Mouse (Mus musculus) intestine, embryonic 14.5 days (tissue): ENCODE results near the gene Thtpa. TPM values are rescaled to one million over a fixed set of nuclear protein-coding genes. Genes with fewer than 3 reads are reported as not detected.

Experiments
- ATAC-seq: fragments of 200-750 bp; cut with Nextera tagmentation; replicated peaks from 2 replicates; pipeline ENCODE4 v1.8.0; 2017; ENCODE audit warnings: low read depth, moderate number of reproducible peaks, moderate TSS enrichment, moderate library complexity; ENCODE audit not compliant: low FRiP score, low TSS enrichment
- DNase-seq: peaks from one replicate; pipeline ENCODE4 v3.0.0-alpha.2; 2018; ENCODE audit warnings: low spot score
- H3K27ac ChIP-seq: fragments of 300-500 bp; sonication (generic); 2 replicates; pipeline ENCODE4 v1.5.1; 2014; ENCODE audit warnings: low read depth, mild to moderate bottlenecking, control low read depth
- H3K27me3 ChIP-seq: fragments of 300-500 bp; sonication (generic); replicated peaks from 2 replicates; pipeline ENCODE4 v1.6.1; 2014; ENCODE audit warnings: low read length, control low read depth; ENCODE audit not compliant: control insufficient read depth, insufficient read depth
- H3K36me3 ChIP-seq: fragments of 300-500 bp; sonication (generic); 2 replicates; pipeline ENCODE4 v1.6.1; 2014; ENCODE audit warnings: low read length, control low read depth; ENCODE audit not compliant: control insufficient read depth, insufficient read depth
- H3K4me1 ChIP-seq: fragments of 300-500 bp; sonication (generic); replicated peaks from 2 replicates; pipeline ENCODE4 v1.6.1; 2014; ENCODE audit warnings: low read length, control low read depth, mixed read lengths; ENCODE audit not compliant: control insufficient read depth, insufficient read depth
- H3K4me2 ChIP-seq: fragments of 300-500 bp; sonication (generic); 2 replicates; pipeline ENCODE4 v1.6.1; 2014; ENCODE audit warnings: low read length
- H3K4me3 ChIP-seq: fragments of 300-500 bp; sonication (generic); 2 replicates; pipeline ENCODE4 v1.5.1; 2014; ENCODE audit warnings: low read depth, low read length, control low read depth, mixed read lengths
- H3K9ac ChIP-seq: fragments of 300-500 bp; sonication (generic); 2 replicates; pipeline ENCODE4 v1.6.1; 2014; ENCODE audit warnings: mild to moderate bottlenecking, low read length
- H3K9me3 ChIP-seq: fragments of 300-500 bp; sonication (generic); 2 replicates; pipeline ENCODE4 v1.6.1; 2016; ENCODE audit warnings: low read length, control low read depth; ENCODE audit not compliant: control insufficient read depth
- WGBS: fragments of 180-500 bp; shearing (Covaris S2); extraction: QIAGEN DNeasy Blood & Tissue Kit; methylation state at CpG from one replicate; pipeline ENCODE4 v1.1.7; 2014; 5-methylcytosine and 5-hydroxymethylcytosine counted together
- polyA plus RNA-seq: library from polyadenylated mRNA; unstranded; fragments of >200 nt; fragmentation: Nextera tagmentation; extraction: Ambion mirVana; gene quantifications from 2 replicates; pipeline ENCODE4 v1.2.1, GENCODE M21; 2014

The Thtpa gene
- polyA plus RNA-seq, 1 experiment from 2014 or later = 24.0 TPM

GRCm38 (mm10) chr14:55059931-55060330, 34.7 kb upstream of the Thtpa start:
- no peak overlapping the region for H3K4me3 ChIP-seq
- no peaks in the 10 kb centered on the region for H3K9me3 ChIP-seq
- 81% methylated on average over 5 of the region's 5 CpGs for WGBS
- no peak overlapping the region for H3K9ac ChIP-seq
- H3K36me3 ChIP-seq = no peaks in the 10 kb centered on the region
- no peak for ATAC-seq
- peaks cover 11% of the 10 kb centered on the region for H3K4me1 ChIP-seq
- H3K4me2 ChIP-seq = no peak overlapping the region
- no peak overlapping the region for H3K27ac ChIP-seq
- no peak for DNase-seq
- no peaks in the 10 kb centered on the region for H3K27me3 ChIP-seq

- ATAC-seq (no peak), DNase-seq (no peak)
- H3K9me3 ChIP-seq = no peaks in the 10 kb centered on the region
- H3K4me2 ChIP-seq = no peak overlapping the region
- peaks cover 11% of the 10 kb centered on the region for H3K4me1 ChIP-seq
- H3K27ac ChIP-seq = no peak overlapping the region
- no peaks in the 10 kb centered on the region for H3K27me3 ChIP-seq
- 33% methylated on average over 7 of the region's 7 CpGs for WGBS
- H3K36me3 ChIP-seq = peaks cover 6% of the 10 kb centered on the region
- no peak overlapping the region for H3K9ac ChIP-seq
- no peak overlapping the region for H3K4me3 ChIP-seq
Measured at GRCm38 (mm10) chr14:55061845-55062244, 32.7 kb upstream of the Thtpa start.

- no peak overlapping the region for H3K9ac ChIP-seq
- DNase-seq (peak; percentile 59), ATAC-seq (0 out of 2 replicates have a peak, but pooled peaks have one; percentile 59)
- peak overlapping the region; percentile 36 for H3K4me2 ChIP-seq
- peaks cover 11% of the 10 kb centered on the region for H3K4me1 ChIP-seq
- H3K4me3 ChIP-seq = no peak overlapping the region
- peaks cover 11% of the 10 kb centered on the region for H3K36me3 ChIP-seq
- H3K27ac ChIP-seq = no peak overlapping the region
- no peaks in the 10 kb centered on the region for H3K27me3 ChIP-seq
- no peaks in the 10 kb centered on the region for H3K9me3 ChIP-seq
- WGBS = 22% methylated on average over 17 of the region's 17 CpGs
Measured at GRCm38 (mm10) chr14:55062626-55063025, 32.0 kb upstream of the Thtpa start.

GRCm38 (mm10) chr14:55063117-55063516, 31.5 kb upstream of the Thtpa start:
- peaks cover 12% of the 10 kb centered on the region for H3K36me3 ChIP-seq
- no peaks in the 10 kb centered on the region for H3K9me3 ChIP-seq
- H3K4me3 ChIP-seq = no peak overlapping the region
- H3K9ac ChIP-seq = no peak overlapping the region
- ATAC-seq = no peak
- no peak overlapping the region for H3K27ac ChIP-seq
- WGBS = 82% methylated on average over 5 of the region's 5 CpGs
- H3K4me2 ChIP-seq = peak overlapping the region; percentile 36; the same call in 1 of the 2 replicates
- no peaks in the 10 kb centered on the region for H3K27me3 ChIP-seq
- DNase-seq = no peak
- H3K4me1 ChIP-seq = peaks cover 11% of the 10 kb centered on the region

GRCm38 (mm10) chr14:55063581-55064381, 30.8 kb upstream of the Thtpa start:
- WGBS = 82% methylated on average over 22 of the region's 22 CpGs
- Histone ChIP-seq H3K4me2 (no peak overlapping the region), H3K4me3 (no peak overlapping the region), H3K36me3 (peaks cover 12% of the 10 kb centered on the region), H3K4me1 (peaks cover 11% of the 10 kb centered on the region), H3K27ac (no peak overlapping the region), H3K27me3 (no peaks in the 10 kb centered on the region), H3K9me3 (no peaks in the 10 kb centered on the region), H3K9ac (no peak overlapping the region)
- ATAC-seq = no peak
- no peak for DNase-seq

DNA sequence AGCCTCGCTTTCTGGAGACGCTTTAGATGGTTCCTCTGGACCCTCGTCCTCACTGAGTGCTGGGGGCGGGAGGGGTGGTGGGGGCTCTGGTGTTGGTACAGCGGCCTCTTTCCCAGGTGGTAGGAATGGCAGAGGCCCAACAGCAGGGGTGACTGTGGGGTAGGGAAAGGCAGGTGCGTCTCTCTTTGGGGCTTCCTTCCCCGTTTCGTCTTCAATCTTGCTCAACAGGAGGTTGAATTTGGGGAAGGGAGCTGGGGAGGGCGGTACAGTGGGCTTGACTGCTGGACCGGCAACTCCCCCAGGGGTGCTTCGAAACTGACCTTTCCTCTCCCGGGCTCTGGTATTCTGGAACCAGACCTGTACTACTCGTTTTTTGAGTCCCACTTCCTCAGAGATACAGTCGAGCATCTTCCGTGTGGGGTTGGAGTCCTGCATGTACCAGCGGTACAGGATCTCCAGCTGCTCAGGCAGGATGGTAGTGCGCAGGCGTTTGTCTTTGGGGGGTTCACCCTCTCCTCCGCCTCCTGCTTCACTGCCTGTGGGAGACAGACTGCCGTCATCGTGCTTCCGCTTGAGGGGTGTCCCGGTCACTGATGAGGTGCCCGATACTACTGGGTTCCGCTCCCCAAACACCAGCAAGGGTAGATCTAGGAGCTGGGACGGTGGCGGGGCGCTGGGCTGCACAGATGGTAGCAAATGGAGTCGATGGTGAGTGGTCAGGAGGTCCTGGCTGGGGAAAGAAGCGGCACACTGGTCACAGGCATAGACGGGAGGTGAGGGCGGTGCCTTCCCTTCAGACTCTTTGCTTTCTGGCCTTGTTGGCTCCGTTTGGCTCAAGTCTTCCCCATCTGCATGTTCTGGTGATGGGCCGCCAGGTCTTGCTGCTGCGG, 29.9 kb upstream of the Thtpa start:
- DNase-seq (no peak), ATAC-seq (no peak)
- 76% methylated on average over 33 of the region's 35 CpGs for WGBS
- Histone ChIP-seq H3K9ac (no peak overlapping the region), H3K9me3 (no peaks in the 10 kb centered on the region), H3K27me3 (no peaks in the 10 kb centered on the region), H3K4me1 (peaks cover 11% of the 10 kb centered on the region), H3K27ac (no peak overlapping the region), H3K4me2 (no peak overlapping the region), H3K36me3 (peaks cover 12% of the 10 kb centered on the region), H3K4me3 (no peak overlapping the region)

DNA sequence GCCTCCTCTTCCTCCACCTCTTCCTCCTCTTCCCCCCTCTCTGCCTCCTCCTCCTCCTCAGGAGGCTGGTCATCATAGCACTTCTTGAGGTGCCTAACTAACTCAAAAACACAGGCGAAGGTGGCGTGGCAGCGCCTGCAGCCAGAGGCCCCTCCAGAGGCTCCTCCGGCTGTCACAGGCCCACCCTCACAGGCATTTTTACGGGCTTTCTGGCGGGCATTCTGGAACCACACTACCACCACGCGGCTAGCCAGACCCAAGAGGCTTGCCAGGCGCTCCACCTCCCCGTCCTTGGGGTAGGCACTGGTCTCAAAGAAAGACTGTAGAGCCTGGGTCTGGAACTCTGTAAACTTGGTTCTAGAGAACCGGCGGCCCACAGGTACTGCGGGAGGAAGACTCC, 29.2 kb upstream of the Thtpa start:
- Histone ChIP-seq H3K4me2 (no peak overlapping the region), H3K9ac (no peak overlapping the region), H3K27ac (no peak overlapping the region), H3K36me3 (peaks cover 12% of the 10 kb centered on the region), H3K9me3 (no peaks in the 10 kb centered on the region), H3K4me1 (peaks cover 11% of the 10 kb centered on the region), H3K4me3 (no peak overlapping the region), H3K27me3 (no peaks in the 10 kb centered on the region)
- 83% methylated on average over 13 of the region's 13 CpGs for WGBS
- DNase-seq = no peak
- ATAC-seq = no peak

DNA sequence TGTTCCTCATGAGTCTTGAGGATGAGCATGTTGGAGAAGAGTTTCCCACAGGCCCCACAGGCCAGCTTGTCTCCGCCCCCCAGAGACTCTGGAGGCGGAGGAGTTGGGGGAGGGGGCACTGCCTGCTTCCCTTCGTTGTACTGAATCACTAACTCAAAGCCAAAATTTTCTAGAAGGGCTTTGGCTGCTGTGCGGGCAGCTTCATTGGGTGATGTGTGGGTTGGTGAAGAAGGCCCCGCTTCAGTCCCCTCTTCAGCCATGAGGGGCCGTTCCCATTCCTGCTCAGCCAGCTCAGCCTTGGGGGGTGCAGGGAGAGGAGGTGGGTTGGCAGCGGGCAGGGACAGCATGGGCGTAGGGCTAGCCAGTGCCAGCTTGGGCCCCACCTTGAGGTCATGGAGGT, 28.5 kb upstream of the Thtpa start:
- 88% methylated on average over 8 of the region's 8 CpGs for WGBS

More for the DNA sequence above, 28.5 kb upstream of the Thtpa start:
- H3K4me3 ChIP-seq = no peak overlapping the region
- H3K9me3 ChIP-seq = no peaks in the 10 kb centered on the region
- H3K4me1 ChIP-seq = peaks cover 11% of the 10 kb centered on the region
- DNase-seq = no peak
- no peak overlapping the region for H3K9ac ChIP-seq
- no peak overlapping the region for H3K27ac ChIP-seq
- H3K36me3 ChIP-seq = peaks cover 12% of the 10 kb centered on the region
- ATAC-seq = no peak
- no peak overlapping the region for H3K4me2 ChIP-seq
- H3K27me3 ChIP-seq = no peaks in the 10 kb centered on the region
